Mouse (Mus musculus) cerebellum, adult (tissue): ENCODE measurements around the gene Ext2.
A peak's percentile ranks its signal among the peaks of the same experiment; 100 is the strongest.

Experiments used
- ATAC-seq: cut with Nextera tagmentation; 2 replicates; pipeline ENCODE4 v1.9.2; 2017; ENCODE audit warnings: mild to moderate bottlenecking, moderate library complexity, mixed read lengths; ENCODE audit not compliant: insufficient number of reproducible peaks, low FRiP score, low TSS enrichment

The Ext2 gene

DNA sequence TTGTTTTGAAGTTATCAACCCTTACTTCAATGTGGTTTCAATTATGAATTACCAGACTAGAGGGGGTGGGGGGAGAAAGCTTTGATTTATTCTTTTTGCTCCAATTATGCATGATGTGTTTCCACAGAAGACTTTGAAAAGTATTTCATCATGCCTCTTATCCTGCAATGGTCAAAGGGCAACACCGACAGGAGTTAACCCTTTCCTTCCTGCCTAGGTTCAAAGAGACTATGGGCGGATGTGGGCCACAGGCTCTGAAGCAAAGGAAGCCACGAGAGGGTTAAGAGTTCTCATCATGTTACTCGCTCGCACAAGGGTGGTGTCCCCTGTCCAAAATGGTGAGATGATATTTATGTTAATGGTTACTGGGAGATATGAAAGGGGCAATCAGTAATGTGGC, 76.2 kb downstream of the Ext2 start:
- ATAC-seq = no peak

DNA sequence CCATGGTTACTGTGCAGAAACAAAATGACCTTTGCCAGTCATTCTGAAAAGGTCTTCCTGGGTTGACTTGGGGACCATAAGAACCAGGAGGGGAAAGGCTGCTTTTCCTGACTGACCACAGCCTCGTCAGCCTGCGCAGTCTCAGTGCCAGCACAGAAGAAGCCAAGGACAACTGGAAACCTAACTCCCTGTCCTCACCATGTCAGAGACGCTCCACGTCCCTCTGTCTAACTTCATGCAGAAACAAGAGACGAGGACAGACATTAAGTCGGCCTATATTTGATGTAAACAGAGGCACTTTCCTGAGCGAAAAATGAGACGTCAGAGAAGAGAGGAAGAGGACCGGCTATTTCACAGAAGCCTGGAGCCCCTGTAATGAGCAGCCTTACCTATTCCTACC, 76.6 kb downstream of the Ext2 start:
- no peak for ATAC-seq

- peak; percentile 71 for ATAC-seq
These were observed 77.8 kb downstream of the Ext2 start for GRCm38 (mm10) chr2:93744346-93745229.

- ATAC-seq = no peak
These were observed 80.7 kb downstream of the Ext2 start for GRCm38 (mm10) chr2:93741700-93742099.

- no peak for ATAC-seq
These were observed 83.3 kb downstream of the Ext2 start for GRCm38 (mm10) chr2:93739044-93739569.

- no peak for ATAC-seq
These were observed 85.2 kb downstream of the Ext2 start for GRCm38 (mm10) chr2:93737146-93737545.

GRCm38 (mm10) chr2:93732658-93733057, 89.7 kb downstream of the Ext2 start:
- no peak for ATAC-seq

GRCm38 (mm10) chr2:93729585-93729984, 92.8 kb downstream of the Ext2 start:
- no peak for ATAC-seq

GRCm38 (mm10) chr2:93723138-93723744, 99.1 kb downstream of the Ext2 start:
- no peak for ATAC-seq

DNA sequence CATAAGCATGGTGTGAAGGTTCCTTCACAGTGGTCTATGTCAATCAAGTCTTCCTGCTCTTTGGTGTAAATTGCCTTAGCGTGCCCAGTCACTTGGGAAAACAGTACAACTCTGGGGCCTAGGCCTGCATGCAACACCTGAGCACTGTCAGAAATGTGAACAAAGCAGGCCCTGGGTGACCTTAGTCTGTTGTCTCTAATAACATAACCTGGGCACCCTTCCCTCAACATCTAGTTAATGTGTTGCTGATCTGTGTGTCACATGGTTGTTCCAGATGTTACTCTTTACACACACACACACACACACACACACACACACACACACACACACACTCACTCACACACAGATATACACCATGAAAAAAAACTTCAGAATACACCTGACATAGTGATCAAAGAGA, 101.4 kb downstream of the Ext2 start:
- ATAC-seq = no peak

- ATAC-seq = peak; percentile 57; the same call in 1 of the 2 replicates
These were observed 102.3 kb downstream of the Ext2 start for GRCm38 (mm10) chr2:93719792-93720675.

DNA sequence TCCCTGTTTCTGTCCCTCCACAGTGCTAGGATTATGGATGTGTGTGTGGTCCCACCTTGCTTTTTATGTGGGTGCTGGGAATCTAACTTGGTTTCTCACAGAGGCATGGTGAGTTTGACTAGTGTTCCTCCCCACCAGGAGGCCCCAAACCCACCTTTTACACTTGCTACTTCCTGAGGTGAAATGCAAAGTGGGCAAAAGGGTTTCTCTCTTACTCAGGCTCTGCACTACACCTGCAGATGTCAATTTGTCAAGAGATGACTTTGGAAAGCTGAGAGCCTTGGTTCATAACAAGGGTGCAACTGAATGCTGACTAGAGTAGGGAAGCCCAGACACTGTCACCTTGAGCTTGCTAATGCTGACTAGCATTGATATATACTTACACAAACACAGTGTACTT, 109.1 kb downstream of the Ext2 start:
- no peak for ATAC-seq

- no peak for ATAC-seq
These were observed 110.9 kb downstream of the Ext2 start for GRCm38 (mm10) chr2:93711460-93711859.

DNA sequence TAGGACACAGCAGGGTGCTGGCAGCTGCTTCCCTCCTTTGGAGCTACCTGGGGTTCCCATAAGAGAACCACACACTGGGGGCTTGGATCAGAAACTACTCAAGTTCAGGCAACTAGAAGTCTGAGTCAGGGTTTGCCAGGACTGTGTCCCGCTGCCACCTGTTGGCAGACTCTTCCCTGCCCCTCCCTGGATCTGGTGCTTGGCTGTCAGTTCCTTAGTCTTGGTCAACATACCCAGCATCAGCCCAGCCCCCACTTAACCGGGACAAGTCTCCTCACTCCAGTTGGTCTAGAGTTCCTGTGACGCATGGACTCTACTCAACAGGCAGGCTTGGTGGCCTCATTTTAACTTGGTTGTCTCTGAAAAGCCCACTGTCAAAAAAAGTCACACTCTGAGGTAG, 112.7 kb downstream of the Ext2 start:
- ATAC-seq = no peak

DNA sequence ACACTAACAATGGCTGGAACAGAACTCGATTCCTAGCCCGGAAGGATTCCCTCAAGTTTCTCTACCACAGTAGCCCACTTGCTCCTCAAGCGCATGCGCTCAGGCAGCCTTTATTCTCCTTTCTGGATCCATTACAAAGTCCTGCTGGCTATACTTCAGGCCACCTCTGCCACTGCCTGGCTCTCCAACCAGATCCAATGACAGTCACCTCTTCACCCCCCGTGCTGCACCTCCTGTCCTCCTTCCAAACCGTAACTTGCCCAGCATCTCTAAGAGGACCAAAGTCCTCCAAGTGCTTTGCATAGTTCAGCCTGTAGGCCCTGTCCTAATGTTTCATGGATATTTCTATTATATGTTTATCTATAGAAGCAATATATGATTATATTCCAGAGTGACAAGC, 113.1 kb downstream of the Ext2 start:
- ATAC-seq = no peak

DNA sequence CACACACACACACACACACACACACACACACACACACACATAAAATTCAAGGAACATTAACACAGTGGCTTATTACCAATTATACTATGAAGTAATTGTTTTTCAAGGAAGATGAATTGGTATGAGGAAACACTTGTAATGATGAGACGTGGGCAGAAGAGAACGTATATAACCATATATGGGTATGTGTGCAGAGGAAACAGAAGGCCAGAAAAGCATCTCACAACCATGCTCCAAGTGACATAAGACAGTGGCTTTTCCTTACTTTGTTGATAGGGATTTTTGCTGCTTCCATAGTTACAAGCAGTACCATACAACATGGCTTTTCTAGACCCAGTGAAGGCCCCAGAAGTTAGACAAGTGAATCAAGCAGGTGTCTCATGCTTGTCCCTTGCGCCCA, 115.5 kb downstream of the Ext2 start:
- ATAC-seq = no peak

GRCm38 (mm10) chr2:93706407-93706806, 116.0 kb downstream of the Ext2 start:
- ATAC-seq = no peak

DNA sequence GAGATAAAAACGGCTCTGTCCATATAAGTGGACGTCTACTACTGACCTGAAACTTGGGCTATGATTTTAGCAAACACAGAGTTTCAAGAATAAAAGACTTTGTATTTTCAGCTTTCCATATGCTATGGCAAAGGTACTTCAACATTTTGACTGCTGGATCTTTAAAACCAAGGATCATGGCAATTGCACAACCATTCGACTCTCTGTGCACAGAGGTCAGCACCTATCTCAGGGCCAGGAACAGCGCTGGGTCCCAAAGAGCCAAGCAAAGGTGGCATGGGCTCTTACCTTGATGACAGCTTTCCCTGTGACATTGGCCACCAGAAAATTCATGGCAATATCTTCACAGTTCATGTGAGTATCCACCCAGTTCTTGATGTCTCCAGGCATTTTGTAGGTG, 118.2 kb downstream of the Ext2 start:
- ATAC-seq = no peak

DNA sequence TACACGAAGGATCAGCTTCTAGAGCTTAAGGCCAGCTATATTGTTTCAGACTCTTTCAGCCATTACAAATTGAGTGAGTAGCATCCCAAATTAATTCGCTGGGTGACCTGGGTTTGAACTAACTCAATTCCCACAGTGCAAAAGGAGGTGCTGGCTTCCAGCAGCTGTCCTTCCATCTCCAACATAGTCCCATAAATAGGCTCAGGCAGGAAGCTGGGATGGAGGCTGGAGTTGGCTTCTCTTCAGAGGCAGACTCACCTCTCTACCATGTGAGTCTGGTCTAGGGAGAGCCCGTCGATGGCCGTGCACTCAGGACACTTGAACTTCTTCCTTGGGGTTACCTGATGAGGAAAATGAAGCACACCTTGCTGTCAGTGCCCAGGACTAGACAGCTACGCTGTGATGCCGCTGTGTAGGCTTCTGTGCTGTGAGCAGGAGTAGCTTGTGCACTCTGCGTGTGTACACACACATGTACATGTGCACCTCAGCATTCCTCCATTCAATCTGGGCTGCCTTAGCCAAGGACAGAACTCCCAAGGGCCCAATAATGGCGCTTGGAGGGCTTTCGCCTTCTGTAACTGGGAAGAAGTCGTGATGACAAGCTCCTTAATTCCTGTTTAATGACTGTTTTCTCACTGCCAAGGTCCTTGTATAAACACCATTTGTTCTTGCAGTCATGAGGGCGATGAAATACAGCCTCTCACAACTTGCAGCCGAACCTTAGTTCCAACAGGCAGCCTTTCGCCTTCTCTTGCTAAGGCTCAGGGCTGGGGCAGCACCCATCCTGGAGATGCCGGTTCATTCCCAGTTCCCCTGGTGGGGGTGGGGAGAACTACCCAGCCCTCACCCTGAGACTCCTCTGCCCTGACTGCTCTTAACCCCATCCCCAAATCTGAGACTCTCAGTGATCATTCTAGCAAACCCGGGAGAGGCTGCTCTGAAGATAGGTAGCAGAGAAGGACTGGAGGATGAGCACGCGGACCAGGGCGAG, 119.1 kb downstream of the Ext2 start:
- no peak for ATAC-seq

DNA sequence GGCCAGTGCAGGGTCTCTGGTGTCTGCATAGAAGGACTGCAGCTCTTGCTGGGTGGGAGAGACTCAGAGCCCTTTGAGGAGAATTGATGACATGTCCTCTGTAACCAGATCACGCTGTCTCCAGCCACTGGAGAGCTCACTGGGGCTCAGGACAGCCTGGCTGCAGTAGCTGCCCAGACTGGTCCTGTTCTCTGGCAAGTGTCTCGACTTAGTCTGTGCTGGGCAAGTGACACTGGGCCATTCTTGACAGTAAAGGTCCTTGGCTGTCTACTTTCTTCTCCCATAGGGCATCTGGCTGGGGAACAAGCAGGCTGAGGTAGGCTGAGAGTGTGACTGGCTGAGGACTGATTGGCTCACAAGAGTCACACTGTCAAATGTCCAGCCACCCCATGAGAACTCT, 123.0 kb downstream of the Ext2 start:
- no peak for ATAC-seq
